Mouse (Mus musculus) mature B cell (primary cell): ENCODE data around the gene Qars.

ENCODE experiments used
- in situ Hi-C: fragments of 300-500 bp; cut with MboI; formaldehyde crosslinking; loops from 2 replicates; pipeline ENCODE4 v1.14.3; 2019

Gene Qars

DNA sequence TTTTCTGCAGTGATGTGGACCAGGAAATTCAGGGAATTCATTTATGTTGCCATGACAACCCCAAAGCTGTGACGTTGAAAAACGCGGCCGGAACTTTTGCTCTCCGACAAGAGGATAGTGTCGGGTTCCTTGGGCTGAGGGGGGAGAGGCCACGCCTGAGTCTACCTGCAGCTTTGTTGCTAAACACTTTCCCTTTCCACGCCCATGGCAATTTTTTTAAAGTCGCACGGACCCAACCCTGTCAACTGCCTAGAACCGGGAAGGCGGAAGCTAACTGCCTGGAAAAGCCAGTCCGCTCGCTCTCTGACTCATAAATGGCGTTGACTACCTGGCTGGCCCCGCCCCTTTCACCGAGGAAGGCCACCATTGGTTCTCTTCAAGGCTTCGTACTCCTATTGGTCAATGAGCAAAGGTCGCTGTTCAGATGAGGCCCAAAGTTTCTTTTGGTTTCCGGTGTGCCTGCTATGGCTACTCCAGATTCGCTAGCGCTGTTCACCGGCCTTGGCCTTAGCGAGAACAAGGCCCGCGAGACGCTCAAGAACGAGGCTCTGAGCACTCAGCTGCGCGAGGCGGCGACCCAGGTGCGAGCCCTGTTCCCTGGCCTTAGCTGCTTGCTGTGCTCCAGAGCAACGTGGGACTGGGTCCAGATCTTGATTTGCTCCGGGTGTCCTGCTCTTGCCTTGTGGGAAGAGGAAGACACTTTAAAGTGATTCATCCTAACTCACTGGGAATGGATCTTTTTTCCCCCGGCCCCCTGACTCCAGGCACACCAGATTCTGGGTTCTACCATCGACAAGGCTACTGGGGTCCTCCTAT is at the start of gene Qars:
Qars (plus strand) TSS at position 88 of the 816 bp plus-strand sequence.
- in situ Hi-C loops, result no loop called here

DNA sequence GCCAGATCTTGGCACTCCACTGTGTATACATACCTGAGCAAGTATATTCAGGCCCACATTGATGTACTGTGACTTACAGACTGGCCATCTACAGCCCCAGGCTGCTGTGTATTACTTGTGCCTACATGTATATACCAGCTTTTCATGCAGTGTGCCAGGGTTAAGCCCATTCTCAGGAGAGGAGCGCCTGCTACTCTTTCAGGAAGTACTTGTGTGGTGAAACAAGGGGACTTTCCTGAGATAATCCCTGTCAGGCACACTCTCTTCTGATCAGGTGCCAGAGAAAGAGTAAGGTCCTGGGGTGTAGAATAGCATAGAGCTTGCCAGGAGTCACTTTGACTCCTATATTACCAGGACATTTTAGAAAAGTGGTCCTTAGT is 47.6 kb upstream of the Qars start:
- in situ Hi-C loops, result no loop called here

DNA sequence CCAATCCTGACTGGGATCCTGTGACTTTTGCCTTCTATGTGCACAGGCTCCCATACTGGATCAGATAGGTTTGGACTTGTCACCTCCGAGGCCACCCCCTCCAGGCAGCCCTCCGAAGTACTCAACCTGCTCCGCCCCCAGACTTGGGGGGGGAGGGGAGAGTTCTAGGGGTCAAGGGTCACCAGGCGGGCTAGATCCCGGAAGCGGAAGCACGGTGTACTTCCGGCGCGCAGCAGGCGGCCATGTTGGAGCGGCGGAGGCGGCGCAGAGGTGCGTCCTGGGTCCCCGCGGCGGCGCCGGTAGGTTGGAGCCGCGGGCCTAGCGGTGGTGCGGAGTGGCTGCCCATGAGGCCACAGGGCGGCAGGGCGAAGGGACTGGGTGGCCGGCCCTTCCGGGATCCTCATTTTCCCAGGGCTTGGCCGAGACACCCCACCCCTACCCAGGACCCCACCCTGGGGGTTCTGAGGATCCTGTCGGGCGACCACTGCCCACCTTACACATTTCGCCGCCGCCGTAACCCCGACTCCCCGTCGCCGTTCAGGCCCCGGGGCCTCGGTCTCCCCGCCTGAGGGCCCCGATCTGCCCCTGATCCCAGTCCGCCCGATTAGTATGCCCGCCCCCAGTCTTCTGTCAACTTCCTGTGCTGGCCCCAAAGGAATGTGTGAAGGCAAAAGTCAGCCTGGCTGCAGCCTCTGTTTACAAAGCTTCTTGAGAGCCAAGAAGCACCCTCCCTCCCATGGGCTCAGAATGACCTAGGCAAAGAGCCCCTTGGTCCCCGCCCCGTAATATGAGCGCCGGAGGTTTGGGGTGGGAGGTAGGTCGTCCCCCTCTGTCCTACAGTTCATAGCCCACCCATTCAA is 47.0 kb upstream of the Qars start, which contains the start of gene Ccdc71:
Ccdc71 (plus strand) TSS at position 209 of the 860 bp plus-strand sequence.
- in situ Hi-C loops, result no loop called here

DNA sequence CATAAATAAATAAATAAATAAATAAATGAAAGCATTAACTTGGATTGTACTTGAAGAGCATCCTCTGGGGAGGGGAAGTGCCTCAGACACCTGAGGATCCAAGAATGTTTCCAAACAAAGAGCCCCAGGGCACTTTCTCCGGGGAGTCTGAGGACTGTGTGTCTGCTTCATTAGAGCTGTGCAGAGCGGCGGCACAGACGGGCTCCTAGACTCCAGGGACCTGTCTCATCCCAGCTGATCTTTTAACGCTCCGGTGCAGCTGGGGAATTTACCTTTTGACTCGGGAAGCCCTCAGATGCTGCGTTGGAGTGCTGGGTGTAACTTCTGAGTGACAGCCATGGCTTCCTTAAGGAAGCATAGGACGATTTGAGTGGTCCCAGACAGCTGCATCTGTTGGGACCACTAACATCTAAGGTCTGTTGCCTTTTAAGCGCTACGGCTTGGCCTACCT is 46.3 kb upstream of the Qars start, which contains the start of gene Klhdc8b:
Klhdc8b (minus strand) TSS at position 401 of the 451 bp plus-strand sequence.
- in situ Hi-C loops, result no loop called here

DNA sequence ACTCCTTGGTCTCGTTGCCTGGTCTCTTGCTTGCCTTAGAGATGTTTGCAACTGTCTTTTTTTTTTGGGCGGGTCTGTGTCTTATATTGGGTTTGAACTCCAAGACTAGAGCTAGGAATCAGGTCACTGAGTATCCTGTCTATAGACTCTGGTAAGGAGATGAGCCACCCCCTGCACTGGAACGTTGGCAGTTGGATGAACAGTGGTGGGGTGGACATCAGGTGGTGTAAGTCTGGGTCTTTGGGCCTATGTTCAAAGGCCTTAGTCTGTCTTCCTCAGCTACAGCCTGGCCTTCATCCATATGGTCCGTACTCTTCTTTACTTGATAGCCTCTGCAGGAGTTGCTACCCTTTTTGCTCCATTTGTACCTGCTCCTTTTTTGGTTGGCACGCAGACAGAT is 45.8 kb upstream of the Qars start:
- in situ Hi-C loops, result no loop called here

DNA sequence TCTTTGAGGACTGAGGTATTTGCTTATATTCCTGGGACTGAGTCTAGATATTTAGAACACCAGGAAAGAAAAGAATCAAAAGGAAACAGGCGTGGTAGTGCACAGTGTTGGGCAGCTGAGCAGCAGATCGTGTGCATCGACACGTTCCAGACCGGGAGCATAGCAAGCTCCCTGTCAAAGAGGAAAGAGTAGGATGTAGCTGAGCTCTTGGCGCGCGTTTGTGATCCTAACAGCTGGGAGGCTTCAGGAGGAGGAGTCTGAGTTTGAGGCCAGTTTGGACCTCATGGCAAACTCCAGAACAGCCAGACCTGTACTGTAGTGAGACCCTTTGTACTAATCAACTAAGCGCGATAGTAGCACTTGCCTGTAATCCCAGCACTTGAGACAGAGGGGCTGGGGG is 45.3 kb upstream of the Qars start:
- in situ Hi-C loops, result no loop called here

DNA sequence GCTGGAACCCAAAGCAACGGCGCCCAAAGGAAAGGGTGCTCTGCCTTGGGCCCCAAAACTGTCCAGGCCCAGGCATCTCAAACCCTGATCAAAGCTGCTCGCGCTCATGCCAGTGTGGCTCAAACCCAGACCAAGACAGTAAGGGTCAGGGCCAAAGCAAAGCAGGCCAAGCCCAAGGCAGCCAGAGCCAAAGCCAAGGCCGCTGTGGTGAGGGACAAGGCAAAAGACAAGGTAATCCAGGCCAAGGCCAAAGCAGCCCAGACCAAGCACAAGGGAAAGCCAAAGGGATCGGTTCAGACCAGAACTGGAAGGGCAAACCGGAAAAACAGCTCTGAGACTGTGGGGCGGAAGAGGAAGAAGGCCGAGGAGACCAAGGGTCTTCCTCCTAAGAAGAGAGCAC is 43.8 kb upstream of the Qars start:
- in situ Hi-C loops, result no loop called here

DNA sequence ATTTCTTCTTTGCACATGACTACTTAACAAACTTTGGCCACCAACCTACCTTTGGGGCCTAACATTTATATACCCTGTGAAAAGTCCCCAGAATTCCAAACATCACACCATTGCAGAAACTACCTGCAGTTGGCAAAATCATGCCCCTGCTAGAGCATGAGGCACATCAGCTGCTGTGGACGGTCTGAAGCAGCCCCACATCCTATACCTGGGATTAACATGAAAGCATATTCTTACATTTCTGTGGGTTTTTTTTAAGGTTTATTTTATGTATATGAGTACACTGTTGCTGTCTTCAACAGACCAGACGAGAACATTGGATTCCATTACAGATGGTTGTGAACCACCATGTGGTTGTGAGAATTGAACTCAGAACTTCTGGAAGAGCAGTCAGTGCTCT is 41.3 kb upstream of the Qars start:
- in situ Hi-C loops, result no loop called here

DNA sequence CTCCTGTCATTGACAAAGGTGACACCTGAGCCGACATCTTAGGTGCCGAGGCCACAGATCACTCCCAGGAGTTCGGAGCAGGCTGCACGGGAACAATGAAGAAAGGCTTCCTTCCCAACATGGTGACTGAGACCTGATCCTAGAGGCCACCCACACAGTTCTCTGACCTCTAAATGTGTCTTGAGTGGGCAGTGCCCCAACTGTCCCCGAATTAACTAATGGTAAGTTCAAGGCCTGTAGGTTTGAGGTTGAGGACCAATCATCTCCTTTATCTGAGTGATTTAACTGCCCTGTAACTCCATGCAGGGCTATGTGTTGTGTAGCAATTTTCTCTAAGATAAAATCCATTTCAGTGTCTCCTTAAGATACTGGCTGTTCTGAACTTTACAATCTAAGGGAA is 38.1 kb upstream of the Qars start:
- in situ Hi-C loops, result no loop called here

DNA sequence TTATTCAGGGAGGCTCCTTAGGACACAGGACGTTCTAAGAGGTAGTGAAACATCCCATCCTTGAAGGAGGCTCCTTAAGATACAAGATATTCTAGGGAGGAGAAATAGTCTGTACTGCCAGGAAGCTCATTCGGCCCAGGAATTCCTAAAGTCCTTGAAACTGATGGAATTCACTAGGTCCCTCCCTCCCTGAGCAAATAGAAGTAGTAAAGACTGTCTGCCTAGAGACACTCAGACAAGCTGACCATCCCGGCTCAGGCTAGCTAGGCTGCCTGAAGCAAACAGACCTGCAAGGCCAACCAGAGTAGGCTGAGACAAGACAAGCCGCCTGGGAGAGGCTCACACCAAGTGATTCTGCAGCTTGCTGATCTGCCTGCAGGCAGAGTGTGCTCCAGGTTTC is 37.7 kb upstream of the Qars start:
- in situ Hi-C loops, result no loop called here

DNA sequence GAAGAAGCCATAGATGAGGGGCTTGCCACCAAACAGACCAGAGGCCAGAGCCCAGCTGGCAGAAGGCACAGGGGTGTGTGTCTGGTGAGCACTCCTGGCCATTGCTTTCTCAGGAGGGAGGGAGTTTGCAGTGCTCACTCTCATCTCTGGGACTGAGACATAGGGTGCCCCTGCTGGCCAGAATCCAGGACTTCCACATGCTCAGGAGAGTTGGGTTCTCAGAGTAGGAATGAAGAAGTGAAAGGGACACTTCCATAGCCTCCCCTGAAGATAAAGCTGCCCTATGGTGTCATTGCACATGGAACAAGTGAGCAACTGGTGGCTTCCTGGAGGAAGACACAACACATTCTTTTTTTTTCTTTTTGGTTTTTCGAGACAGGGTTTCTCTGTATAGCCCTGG is 33.0 kb upstream of the Qars start:
- in situ Hi-C loops, result no loop called here

DNA sequence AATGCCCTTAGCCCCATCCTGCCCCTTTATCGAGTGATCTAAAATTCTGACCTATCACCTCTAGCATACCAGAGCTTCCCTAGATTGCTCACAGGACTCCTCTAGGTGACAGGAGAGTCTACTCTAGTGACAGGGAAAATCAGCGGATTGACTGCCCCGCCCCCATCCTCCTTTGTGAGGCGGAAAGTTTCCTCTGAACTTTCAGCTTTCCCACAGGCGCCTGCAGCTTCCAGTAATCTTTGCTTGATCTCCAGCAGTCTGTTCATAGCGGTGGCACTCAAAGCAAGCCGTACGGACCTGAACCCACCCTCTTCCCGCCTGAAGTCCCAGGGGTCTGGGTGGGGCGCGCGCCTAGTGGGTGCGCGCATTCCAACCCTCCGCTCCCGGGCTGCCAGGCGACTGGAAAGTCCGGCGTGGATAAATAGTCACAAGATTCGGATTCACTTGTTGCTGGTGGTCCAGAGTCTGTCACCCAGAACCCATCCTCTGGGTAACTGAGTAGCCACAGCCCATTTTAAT is 28.8 kb upstream of the Qars start:
- in situ Hi-C loops, result no loop called here

DNA sequence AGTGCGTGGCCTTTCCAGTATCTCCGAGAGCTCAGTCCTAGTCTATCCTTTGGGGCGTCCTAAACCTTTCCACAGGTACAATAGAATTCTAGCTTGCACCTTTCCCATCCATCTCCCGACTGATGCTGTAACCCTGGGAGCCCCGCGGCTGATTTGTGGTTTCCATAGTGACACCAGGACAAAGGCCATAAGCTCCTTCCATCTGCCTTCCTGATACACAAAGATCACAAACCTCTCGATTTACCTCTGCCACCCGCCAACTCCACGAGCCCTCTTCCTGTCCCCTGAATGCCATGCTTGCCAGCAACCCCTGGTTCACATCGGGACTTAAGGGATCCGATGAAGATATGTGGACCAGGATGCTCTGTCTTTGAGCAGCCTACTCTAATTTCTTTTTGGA is 28.3 kb upstream of the Qars start:
- in situ Hi-C loops, result no loop called here

DNA sequence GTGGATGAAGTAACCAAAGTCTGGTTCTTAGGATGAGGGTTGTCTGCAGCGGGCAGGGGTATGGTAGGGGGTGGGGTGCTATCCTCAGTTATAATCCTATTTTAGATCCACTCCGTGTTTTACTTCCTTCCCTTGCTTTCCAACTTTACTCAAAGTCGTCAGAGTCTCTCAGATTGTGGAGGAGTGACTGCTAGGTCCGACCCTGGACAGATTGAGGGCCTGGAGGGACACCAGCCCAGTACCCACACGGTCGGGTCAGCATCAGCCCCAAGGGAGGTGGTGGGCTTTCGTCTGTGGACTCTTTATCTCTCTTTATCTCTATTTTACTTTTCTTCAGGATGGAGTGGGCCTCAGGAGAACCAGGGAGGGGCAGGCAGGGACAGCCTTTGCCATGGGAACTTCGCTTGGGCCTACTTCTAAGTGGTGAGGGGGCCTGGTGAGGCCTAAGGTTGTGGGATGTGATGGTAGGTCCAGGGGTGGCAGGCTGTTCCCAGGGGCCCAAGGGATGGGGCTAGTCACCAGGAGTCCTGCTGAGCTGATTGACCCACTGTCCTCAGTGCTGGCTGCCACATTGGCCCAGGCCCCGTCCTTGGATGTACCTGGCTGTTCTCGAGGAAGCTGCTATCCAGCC is 27.7 kb upstream of the Qars start, which contains the start of gene Lamb2:
Lamb2 (plus strand) TSS at position 16 of the 631 bp plus-strand sequence.
- in situ Hi-C loops, result no loop called here

DNA sequence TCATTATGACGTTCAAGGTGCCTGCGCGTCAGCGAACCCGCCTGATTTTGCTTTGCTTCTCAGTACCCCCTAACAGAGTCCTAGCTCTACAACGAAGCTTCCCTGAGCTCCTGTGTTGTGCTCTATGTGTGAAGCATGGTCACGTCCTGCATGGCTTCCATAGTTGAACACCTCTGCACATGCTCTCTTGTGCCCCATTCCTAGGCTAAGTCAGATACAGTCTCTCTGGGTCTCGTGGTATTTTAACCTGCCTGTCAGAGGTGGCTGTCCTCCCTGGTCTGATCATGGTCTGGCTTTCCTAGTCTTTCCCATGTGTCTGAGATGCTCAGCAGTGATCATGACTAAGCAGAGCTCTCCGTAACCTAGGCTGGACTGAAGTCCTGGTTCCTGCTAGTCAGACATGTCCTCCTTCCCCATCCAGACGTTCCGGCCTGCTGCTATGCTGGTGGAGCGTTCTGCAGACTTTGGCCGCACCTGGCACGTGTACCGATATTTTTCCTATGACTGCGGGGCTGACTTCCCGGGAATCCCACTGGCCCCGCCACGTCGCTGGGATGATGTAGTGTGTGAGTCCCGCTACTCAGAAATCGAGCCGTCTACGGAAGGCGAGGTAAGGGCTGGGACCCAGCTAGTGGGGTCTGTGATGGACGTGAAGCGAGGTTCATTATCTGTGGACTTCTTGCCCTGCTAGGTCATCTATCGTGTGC is 26.5 kb upstream of the Qars start:
- in situ Hi-C loops, result no loop called here

DNA sequence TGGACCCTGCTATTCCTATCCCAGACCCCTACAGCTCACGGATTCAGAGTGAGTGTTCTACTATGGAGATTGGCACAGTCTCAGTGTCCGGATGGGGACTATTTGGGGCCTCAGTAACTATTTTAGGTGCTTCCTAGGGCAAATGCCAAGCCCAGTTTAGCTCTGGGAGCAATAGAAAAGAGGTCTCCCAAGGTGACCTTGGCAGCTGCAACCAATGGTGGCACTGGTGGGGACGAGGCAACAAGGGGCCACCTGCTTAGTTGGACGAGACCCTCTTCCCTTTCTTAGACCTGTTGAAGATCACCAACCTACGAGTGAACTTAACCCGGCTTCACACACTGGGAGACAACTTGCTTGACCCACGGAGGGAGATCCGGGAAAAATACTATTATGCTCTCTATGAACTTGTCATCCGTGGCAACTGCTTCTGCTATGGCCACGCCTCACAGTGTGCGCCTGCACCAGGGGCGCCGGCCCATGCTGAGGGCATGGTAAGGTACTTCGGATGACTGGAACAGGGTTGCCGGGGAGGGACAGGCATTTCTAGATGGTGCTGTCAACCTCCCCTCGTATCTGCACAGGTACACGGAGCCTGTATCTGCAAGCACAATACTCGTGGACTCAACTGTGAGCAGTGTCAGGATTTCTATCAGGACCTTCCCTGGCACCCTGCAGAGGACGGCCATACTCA is 25.8 kb upstream of the Qars start:
- in situ Hi-C loops, result no loop called here

DNA sequence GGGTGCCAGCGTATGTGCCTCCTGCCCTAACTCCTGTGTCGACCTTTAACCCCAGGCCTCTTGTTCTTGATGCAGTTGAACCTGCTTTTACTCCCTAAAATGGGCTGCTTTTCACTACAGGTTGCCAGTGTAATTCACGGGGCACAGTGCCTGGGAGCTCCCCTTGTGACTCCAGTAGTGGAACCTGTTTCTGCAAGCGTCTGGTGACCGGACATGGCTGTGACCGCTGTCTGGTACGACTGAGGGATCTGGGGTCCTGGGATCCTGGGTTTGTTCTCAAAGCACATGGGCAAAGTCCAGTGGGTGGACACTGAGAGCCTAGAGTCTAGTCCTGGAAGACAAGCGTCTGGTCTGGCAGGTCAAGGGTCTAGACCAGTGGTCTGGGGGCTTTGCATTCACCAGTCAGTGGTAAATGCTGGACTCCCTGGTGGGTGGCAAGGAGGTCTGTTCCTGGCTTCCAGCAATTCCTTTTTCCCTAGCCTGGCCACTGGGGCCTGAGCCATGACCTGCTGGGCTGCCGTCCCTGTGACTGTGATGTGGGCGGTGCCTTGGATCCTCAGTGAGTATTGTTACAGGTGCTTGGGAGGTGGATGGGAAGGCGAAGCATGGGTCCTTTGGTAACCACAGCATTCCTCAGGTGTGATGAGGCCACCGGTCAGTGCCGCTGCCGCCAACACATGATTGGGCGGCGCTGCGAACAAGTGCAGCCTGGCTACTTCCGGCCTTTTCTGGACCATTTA is 24.3 kb upstream of the Qars start:
- in situ Hi-C loops, result no loop called here

DNA sequence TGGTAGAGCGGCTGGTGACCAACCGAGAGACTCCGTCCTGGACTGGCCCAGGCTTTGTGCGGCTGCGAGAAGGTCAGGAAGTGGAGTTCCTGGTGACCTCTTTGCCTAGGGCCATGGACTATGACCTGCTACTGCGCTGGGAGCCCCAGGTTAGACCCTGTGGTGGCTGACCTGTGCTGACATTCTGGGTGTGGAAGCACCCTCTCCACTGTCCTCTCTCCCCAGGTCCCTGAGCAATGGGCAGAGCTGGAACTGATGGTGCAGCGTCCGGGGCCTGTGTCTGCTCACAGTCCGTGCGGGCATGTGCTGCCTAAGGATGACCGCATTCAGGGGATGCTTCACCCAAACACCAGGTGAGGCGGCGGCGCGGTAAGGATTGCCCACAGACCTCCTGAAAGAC is 23.5 kb upstream of the Qars start:
- in situ Hi-C loops, result no loop called here

DNA sequence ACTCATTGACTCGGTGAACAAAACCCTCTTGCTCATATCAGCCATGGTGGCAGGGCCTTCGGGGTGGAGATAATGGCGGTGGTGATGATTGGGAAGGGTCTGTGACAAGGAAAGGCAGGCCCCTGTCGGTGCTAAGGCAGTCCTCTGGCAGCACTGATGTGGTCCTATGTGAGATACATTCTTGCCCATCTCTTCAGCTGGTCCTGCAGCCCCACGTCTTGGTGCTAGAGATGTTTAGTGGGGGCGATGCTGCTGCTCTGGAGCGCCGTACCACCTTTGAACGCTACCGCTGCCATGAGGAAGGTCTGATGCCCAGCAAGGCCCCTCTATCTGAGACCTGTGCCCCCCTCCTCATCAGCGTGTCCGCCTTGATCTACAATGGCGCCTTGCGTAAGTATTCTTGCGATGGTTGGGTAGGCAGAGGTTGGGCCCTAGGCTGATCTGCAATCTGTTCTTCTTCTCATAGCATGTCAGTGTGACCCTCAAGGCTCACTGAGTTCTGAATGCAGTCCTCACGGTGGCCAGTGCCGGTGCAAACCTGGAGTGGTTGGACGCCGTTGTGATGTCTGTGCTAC is 22.1 kb upstream of the Qars start:
- in situ Hi-C loops, result no loop called here
